Mouse (Mus musculus) mature B cell (primary cell): Measurements from ENCODE around the gene Akap7.

ENCODE experiments used
- in situ Hi-C: fragments of 300-500 bp; cut with MboI; formaldehyde crosslinking; loops from 2 replicates; pipeline ENCODE4 v1.14.3; 2019

The Akap7 gene

DNA sequence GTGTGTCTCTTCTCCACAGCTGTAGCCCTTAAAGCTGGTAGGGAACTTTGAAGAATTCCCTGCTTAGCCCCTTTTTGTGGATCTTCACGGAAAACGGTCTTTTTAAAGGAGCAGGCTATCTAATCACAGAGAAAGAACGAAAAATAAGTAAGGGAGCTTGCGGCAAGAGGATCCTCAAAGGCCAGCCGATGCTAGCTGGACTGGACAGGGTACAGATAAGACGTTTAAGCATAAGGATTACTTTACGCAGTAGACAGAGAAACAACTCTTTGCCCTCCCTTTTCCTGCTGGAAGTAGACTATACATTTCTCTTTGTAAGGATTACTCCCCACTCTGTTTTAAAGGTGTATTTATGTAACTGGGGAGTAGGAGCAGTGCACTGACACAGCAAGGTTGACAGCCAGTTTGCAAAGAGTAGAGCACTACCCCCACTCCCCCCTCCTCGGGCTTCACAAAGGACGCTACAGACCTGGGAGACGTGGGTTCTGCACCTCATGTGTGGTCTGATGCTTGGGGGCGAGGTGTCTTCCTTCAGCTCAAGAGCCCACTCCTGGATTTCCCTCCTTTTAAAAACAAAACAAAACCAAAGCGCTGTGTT, 9.9 kb downstream of the Akap7 start:
- in situ Hi-C loops = no loop called here

GRCm38 (mm10) chr10:25296657-25297369, 10.9 kb downstream of the Akap7 start:
- in situ Hi-C loops = no loop called here

- in situ Hi-C loops = no loop called here
These were observed 11.4 kb downstream of the Akap7 start for GRCm38 (mm10) chr10:25296286-25296656.

DNA sequence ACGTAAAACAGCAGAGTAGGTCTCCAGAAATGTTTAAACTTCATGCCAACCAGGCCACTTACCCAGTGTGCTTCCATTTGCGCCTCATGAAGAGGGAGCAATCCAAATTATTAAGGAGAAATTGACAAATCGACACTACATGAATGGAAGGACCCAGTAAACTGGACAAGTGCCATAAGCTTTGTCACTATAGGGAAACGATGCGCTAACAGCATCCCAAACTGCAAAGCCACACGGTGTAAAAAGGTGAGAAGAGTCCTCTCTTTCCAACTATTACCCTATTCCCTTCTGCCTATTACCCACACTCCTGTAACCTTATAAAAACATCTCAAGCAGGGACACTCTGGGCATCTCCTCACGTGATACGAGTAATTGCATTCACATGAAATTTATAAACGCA, 11.8 kb downstream of the Akap7 start:
- in situ Hi-C loops = no loop called here

DNA sequence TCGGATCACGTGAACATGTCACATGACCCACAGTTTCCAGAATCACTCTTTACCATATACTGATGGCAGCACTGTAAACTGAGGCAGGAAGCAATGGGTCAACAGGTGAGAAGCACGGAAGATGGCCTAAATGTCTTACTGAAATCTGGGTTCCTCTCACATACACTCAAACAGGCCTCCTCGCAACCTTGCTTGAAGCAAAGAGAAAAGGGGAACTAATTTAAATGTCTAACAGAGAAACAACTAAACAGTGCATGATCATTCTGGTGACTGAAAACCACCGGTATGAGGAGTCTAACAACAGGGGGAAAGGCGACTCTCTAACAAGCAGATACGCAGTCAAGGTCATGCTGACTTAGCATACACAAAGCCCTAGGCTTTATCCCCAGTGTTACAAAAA, 12.7 kb downstream of the Akap7 start:
- in situ Hi-C loops = no loop called here

- in situ Hi-C loops = no loop called here
These were observed 13.9 kb downstream of the Akap7 start for GRCm38 (mm10) chr10:25293796-25294195.

DNA sequence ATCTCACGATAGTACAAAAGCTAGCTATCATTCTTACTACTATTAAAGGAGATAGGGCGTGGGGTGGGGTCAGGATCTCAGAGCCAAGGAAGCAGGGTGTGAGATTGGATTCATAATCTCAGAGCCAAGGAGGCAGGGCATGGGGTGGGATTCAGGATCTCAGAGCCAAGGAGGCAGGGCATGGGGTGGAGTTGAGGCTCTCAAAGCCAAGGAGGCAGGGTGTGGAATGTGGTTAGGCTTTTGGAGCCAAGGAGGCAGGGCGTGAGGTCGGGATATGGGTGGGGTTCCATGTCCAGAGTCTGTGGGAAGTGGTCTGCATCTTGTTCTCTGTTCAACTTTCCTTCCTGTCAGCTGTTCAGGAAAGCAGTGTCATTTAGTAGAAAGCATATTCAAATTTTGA, 16.6 kb downstream of the Akap7 start:
- in situ Hi-C loops = no loop called here

GRCm38 (mm10) chr10:25285100-25285811, 22.4 kb downstream of the Akap7 start:
- in situ Hi-C loops = no loop called here

DNA sequence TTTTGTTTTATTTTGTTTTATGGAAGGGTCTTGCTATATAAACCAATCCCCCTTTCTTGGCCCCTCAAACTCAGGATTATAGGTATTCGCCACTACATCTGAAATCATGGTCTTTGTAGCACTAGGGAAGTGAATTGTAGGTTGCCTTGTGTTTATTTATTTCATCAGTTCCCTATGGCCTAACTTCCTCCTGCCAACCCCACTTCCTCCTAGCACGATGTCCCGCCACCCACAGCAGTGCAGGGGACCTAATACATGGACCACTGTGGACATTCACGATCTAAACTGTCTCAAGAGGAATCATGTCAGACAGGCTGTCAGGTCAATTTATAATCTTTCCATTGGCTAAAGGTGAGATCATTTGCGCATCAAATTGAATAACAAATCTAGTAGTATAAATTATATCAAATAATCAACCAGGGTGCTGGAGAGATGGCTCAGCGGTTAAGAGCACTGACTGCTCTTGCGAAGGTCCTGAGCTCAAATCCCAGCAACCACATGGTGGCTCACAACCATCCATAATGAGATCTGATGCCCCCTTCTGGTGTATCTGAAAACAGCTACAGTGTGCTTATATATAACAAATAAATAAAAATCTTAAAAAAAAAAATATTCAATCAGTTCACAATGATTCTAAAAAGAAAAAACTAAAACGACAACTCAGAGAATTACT, 23.1 kb downstream of the Akap7 start:
- in situ Hi-C loops = no loop called here

- in situ Hi-C loops = no loop called here
These were observed 24.3 kb downstream of the Akap7 start for GRCm38 (mm10) chr10:25283397-25283796.

DNA sequence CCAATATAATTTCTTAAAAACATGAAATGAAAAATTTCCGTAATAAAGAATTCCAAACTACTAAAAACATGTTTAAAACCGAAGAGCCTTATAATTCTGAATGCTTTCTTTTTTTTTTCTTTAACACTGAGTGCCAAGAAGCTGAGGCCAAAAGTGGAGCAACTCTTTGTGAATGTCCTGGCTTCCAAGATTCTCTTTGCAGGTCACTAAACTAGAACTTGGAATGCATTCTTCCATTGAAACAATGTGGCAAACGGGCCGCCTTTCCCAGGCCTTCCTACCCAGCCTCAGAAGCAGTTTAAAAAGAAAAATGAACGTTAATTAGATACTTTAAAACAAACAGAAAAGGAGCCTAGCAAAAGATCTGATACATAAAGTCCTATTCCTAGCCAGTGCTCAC, 27.5 kb downstream of the Akap7 start:
- in situ Hi-C loops = no loop called here

DNA sequence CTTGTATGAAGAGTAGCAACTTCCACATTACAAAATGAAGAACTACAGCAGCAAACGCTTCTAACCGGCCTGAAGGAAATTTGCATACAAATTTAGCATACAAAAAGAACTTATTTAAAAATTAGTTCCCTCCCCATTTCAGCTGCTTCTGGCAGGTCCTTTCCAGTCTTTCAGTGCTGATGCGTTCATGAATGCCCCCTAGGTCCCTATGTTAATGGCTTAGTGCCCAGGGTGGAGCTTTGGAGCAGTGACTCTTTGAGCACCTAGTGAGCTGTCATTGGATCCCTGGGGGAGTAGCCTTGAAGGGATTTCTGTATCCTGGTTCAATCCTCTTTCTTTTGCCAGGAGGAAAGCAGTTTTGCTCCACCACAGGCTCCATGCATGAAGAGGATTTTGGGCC, 28.3 kb downstream of the Akap7 start:
- in situ Hi-C loops = loop anchor here (10.0 kb wide), 1 partner anchor 205 kb away; no protein-coding TSS in a partner anchor

GRCm38 (mm10) chr10:25275492-25275891, 32.2 kb downstream of the Akap7 start:
- in situ Hi-C loops = loop anchor here (10.0 kb wide), 1 partner anchor 209 kb away; no protein-coding TSS in a partner anchor

DNA sequence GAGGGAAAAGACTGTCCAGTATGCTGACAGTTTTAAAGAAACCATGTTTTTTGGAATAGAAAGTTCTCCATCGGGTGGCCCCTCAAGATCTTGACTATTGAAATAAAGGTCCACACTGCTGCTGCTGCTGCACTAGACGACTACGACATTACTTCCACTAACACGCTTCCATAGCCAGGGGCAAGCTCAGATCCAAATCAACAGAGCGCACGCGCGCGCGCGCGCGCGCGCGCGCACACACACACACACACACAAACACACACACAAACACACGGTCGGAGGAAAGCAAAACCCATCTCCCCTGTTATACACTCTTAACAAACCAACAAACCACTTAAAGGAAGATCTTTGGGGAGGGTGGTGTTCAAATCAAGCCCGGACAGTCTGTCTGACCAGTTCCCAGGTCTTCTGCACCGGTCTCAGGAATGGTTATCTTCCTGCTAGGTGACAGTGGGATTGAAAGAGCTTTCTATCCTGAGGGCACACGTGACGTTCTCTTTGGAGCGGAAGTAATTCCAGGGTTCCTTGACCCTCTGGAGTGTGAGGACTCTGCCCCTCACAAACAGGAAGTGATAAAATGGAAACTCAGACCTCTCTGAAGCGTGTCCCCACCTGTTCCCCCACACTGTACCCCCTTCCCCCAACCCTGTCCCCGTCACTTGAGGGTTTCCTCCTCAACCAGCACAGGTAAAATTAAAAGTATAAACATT, 32.9 kb downstream of the Akap7 start:
- in situ Hi-C loops = loop anchor here (10.0 kb wide), 1 partner anchor 210 kb away; no protein-coding TSS in a partner anchor

DNA sequence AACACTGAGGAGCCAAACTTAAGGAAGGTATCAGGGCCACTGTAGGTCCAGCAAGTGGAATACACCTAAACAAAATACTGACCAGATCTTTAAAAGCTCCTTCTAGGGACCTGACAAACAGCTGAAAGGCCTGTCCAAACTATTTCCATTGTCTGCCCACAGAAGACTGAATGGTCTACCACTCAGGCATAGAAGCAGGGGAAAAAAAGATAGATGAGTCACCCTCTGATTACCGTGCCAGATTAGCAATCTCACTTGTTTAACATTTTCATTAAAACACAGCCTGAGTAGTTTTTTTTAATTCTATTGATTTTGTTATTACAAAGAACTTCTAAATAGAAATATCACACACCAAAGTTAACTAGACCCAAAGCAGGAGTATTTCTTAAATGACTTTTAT, 33.9 kb downstream of the Akap7 start:
- in situ Hi-C loops = loop anchor here (10.0 kb wide), 1 partner anchor 211 kb away; no protein-coding TSS in a partner anchor

- in situ Hi-C loops = loop anchor here (10.0 kb wide), 1 partner anchor 213 kb away; no protein-coding TSS in a partner anchor
These were observed 35.9 kb downstream of the Akap7 start for GRCm38 (mm10) chr10:25271756-25272155.

DNA sequence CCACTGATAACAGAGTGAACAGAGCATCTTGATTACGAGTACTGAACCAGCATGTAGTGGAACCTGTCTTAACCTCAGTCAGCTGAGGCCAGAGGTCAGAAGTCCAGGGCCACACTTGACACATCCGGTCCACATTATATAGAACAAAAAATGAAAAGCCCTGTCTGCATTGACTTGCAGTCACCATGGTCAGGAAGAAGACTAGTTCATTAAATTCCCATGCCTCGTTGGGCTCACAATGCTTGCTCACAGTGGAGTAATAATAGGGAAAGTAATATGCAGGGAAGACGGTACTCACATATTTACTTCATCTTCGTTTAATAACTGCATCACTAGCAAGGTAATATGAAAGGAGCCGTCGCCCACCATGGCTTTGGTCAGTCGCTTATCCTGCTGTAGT, 36.5 kb downstream of the Akap7 start:
- in situ Hi-C loops = loop anchor here (10.0 kb wide), 1 partner anchor 214 kb away; no protein-coding TSS in a partner anchor

DNA sequence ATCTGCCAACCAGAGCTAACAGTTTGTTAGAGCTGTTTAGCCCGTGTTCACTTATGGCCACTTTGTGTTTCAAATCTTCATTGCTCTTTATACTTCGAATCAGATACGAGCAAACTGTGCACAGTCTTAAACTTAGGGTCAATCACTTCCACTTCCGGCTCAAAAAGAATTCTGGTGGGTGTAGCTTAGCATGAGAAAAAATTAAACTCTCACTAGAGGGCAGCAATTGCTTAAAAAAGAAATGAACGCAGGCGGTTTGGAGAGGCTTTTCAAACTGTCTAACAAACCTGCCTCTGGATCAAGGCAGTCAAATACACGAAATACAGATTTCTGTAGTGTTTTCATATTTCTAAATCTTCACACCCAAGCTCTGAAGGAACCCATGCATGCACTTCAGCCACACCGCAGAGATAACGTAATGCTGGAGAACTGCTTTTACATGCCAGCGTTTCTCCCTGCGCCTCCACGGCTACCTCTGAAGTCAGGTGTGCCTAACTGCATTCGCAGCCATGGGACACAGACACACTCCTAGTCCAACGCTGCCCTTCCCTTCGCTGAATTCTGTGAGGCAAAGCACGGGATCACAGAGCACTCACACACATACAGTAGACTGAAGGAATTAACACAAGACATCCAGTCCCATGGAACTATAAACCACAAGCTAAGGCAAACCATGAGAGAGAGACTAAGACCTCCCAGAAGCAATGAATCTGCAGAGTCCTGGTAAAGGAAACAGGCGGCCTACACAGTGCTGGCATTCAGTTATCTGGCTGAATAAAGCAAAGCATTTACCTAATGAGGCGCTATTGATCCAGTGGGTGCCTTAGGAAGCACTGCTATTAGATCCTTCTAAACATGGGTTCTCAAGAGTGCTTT, 39.0 kb downstream of the Akap7 start:
- in situ Hi-C loops = no loop called here

- in situ Hi-C loops = no loop called here
These were observed 46.5 kb downstream of the Akap7 start for GRCm38 (mm10) chr10:25261176-25261575.

DNA sequence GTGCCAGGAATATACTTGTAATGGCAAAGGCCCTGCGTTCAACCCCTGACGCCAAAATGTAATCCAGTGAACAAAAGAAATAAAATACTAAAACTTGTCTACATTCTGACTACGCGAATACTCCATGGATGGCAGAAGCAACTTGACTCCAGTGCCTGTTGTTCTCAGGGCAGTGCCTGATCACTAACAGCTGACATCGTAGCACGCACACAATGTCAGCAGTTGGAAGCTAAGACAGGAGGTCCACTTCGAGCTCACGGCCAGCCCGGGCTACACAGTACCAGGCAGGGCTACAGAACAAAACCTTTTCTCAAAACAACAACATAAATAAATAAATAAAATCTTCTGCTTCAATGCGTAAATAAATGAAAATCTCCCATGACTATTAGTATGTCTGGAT, 46.9 kb downstream of the Akap7 start:
- in situ Hi-C loops = no loop called here

DNA sequence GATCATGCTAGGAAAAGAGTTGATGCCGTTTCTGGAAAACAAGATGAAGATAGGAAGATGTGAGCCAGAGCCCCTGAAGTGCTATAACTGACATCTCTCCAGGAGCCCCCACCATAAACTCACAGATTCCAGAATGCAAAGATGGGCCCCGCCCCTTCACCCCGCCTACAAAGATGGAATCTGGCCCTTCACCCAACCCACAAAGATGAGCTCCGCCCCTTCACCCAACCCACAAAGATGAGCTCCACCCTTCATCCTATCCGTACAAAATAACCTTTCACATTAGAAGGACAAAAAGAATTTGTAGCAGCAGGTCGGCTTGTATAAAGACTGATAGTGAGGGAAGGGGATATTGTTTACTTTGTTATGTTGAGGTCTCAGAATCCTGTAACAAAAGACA, 49.5 kb downstream of the Akap7 start:
- in situ Hi-C loops = no loop called here
